Mouse (Mus musculus): ENCODE data around the gene Eif2b5.

Eif2b5 gene

DNA sequence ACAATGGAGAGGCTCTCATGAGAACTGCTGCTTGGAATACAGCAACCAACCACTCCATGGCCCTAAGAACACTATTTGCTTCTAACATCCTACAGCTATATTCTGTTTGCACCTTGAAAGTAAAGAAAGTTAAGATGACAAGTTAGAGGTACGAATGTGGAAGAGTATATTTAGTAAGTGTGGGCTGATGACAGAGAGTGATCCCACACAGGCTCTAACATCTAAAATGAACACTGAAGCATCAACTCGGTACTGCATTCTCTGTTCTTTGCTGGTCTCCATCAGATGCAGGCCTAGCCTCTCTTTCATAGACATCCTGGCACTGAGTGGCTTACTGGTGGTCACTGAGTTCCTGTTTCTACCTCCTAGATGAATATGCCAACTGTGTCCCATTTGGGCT is 9.4 kb upstream of the Eif2b5 start:
- DNase-seq (ENCODE audit: low spot score) = no peak

DNA sequence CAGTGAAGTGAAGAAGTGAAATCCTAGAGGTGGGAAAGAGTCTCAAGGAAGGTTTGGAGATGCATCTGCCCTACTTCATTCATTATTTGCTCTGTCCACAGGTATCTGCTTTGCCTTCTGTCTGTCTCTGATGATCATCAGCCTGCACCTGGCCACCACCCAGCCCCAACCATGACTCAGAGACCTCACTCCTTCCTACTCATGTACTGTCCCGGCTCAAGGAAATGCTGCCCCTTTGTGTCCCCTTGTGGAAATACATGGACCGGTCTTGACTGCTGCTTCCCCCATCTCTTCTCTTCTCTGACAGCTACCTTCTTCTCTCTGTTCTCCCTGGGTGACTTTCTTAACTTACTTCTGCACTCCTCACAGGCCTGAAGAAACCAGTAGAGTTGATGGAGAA is 8.0 kb upstream of the Eif2b5 start:
- DNase-seq (ENCODE audit: low spot score) = no peak

- DNase-seq (ENCODE audit: low spot score) = no peak
These were observed 7.3 kb upstream of the Eif2b5 start for GRCm38 (mm10) chr16:20491301-20491700.

DNA sequence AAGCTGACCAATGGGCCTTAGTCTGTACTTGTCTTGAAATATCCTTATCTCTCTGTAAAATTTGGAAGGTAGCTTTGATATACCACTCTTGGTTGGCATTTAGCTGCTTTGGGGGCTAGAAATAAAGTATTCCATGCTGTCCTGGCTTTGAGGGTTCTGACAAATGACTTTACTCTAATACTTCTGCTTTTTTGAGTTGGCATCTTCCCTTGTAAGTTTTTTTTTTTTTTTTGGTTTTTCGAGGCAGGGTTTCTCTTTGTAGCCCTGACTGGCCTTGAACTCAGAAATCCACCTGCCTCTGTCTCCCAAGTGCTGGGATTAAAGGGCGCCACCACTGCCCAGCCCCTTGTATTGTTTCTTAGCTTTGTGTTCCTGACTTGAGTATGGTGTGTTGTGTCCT is 5.2 kb upstream of the Eif2b5 start:
- no peak for DNase-seq (ENCODE audit: low spot score)

GRCm38 (mm10) chr16:20496671-20497600 is 1.7 kb upstream of the Eif2b5 start:
- DNase-seq (ENCODE audit: low spot score) = peak; percentile 90

GRCm38 (mm10) chr16:20497980-20498676 is 489 bp upstream of the Eif2b5 start:
- DNase-seq (ENCODE audit: low spot score) = no peak

GRCm38 (mm10) chr16:20506000-20506399 is 7.4 kb downstream of the Eif2b5 start:
- DNase-seq (ENCODE audit: low spot score) = no peak

GRCm38 (mm10) chr16:20509349-20509748 is 10.7 kb downstream of the Eif2b5 start:
- DNase-seq (ENCODE audit: low spot score) = peak; percentile 78

DNA sequence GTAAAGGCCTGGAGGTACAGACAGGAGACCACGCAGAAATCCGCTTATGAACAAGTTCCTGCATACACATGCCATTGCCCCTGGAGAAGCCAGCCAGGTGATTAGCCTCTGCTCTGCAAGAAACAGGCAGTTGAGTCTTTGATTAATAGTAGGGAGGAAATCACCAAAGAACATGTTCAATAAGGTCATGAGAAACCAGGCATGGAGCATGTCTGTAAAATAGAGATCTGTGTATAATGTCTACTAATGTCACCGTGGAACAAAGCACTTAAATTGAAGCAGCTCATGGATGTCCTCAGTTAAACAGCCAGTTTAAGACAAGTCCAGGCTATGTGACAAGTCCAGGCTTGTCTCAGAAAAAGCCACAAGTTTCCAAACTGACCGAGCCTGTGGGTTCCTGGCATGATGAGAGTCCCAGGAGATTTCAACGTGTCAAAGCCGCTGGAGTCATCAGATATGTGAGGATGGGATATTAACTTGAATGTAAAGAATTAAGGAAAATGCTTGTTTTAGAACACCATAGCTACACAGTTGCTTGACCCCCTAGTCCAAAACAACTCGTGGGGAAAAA is 12.7 kb downstream of the Eif2b5 start:
- no peak for DNase-seq (ENCODE audit: low spot score)

GRCm38 (mm10) chr16:20516032-20516431 is 17.4 kb downstream of the Eif2b5 start:
- DNase-seq (ENCODE audit: low spot score) = no peak

GRCm38 (mm10) chr16:20516726-20517201 is 18.1 kb downstream of the Eif2b5 start, which contains the start of gene Dvl3:
Gene Dvl3 (plus strand): TSS chr16:20516982.
- DNase-seq (ENCODE audit: low spot score) = peak; percentile 93

GRCm38 (mm10) chr16:20517216-20517615 is 18.6 kb downstream of the Eif2b5 start:
- DNase-seq (ENCODE audit: low spot score) = peak; percentile 34

GRCm38 (mm10) chr16:20517701-20518374 is 19.2 kb downstream of the Eif2b5 start:
- peak; percentile 74 for DNase-seq (ENCODE audit: low spot score)

- no peak for DNase-seq (ENCODE audit: low spot score)
These were observed 25.3 kb downstream of the Eif2b5 start for GRCm38 (mm10) chr16:20523886-20524285.

DNA sequence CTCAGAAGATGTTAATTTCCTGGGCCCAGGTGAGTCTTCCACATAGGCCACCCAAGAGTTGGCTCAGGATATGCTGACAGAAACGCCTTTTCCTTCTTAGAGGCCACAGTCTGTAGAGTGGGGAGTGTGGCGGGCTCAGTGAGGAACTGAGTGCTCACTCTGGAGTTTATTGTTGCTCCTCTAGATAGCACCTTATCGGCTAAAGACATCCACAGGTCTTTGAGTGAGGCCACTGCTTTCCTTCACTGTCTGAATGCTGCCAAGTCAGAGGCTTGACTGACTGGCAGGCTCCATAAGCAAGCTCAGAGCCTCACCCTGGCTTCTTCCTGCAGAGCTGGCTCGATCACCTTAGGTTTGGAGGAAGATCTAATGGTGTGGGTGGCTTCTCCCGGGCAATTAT is 30.2 kb downstream of the Eif2b5 start:
- no peak for DNase-seq (ENCODE audit: low spot score)

DNA sequence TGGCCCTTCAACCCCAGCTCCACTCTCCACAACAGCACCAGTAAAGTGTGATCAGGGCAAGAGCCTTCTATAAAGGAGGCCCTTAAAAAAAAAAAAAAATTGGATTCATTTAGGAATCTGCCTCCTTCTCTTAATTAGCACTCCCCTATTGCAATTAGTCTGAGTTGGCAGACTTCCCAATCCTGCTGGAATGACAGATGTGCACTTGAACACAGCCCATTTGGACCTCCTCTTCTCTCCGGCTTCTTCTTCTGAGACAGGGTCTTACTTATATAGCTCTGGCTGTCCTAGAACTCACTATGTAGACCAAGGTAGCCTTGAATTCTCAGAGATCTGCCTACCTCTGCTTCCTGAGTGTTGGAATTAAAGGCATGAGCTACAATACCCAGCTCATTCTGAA is 30.8 kb downstream of the Eif2b5 start:
- no peak for DNase-seq (ENCODE audit: low spot score)

DNA sequence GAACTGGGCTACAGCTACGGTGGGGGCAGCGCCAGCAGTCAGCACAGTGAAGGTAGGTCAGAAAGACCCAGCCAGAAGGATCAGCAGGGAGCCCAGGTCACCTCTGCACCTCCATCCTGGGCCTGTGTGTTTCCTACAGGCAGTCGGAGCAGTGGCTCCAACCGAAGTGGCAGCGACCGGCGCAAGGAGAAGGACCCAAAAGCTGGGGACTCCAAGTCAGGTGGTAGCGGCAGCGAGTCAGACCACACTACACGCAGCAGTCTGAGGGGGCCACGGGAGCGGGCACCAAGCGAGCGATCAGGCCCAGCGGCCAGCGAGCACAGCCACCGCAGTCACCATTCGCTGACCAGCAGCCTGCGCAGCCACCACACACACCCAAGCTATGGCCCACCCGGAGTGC is 32.3 kb downstream of the Eif2b5 start:
- DNase-seq (ENCODE audit: low spot score) = no peak

GRCm38 (mm10) chr16:20534617-20535295 is 36.1 kb downstream of the Eif2b5 start:
- no peak for DNase-seq (ENCODE audit: low spot score)

DNA sequence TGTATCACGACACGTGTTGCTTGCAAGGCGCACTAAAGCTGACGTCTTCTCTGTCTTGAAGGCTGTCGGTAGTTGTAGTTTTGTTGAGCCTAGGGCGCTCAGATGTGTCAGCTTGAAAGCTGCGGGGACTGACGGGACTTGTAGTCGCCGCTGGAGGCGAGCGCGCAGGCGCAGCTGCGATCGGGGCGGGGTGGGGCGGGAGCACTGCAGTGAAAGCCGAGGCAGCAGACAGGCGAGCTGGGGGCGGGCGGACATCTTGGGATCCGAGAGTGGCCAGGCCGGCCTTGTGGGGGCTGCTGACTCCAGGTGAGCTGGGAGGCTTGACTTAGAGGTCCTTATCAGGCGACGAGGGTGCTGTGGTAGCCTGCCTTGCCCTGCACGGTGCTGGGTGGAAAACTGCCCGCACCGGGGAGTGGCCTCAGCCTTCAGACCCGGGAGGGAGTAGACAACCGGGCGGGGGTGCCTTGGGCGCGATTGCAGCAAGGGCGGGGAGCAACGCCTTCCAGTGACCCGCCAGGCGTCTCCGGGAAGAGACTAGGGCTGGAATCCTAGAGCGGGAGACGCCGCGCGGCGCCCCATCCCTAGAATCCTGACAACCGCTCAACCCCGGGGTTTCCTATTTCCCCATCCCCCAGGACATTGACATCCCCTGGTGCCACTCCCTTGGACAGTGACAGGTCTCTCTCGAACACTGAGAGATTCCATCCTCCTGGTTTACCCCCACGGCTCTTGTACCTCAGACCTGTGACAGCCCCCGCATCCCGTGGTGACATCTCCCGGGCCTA is 36.9 kb downstream of the Eif2b5 start, which contains the start of gene Ap2m1:
Gene Ap2m1, plus strand, starts transcription at position 183 of the 785 bp plus-strand sequence.
- peak; percentile 100 for DNase-seq (ENCODE audit: low spot score)

DNA sequence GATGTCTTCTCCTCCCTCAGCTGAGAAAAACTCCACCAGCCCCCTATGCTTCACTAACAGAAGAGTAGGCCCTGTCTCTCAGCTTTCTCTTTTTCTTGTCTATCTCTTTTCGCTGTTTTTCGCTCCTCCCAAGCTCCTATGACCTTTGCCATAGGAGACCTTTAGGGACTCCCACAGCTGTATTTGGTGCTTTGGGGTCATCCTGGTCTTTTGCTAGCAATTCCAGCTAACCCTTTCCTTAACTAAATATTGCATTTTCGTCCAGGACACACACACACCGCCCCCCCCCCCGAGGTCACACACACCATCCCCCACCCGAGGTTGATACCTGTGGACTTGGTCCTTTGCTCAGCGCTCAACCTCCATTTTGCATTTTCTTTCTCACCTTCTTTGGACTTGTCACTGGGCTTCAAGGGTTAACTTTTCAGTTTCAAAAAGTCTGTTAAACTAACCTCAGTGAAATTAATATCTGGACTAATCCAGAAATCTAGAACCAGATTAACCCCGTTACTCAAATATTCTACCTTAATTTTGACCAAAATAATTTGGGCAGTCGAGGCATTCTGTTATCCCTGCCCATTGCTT is 37.6 kb downstream of the Eif2b5 start:
- no peak for DNase-seq (ENCODE audit: low spot score)

Measured in embryo, embryonic 10 days (tissue).